Mouse (Mus musculus) bone marrow, adult 2 months (tissue): ENCODE results near the gene Ccdc155. TPM values are rescaled to one million over a fixed set of nuclear protein-coding genes. Genes with fewer than 3 reads are reported as not detected.

Source experiments
- H3K27ac ChIP-seq: fragments of 200-500 bp; 2 replicates; pipeline ENCODE4 v1.5.1; 2012; ENCODE audit warnings: low read depth, mild to moderate bottlenecking, control low read depth, inconsistent platforms, low read length; ENCODE audit not compliant: control insufficient read depth, poor library complexity, insufficient read depth
- H3K4me1 ChIP-seq: fragments of 200-500 bp; 2 replicates; pipeline ENCODE4 v1.6.1; 2011; ENCODE audit warnings: low read length; ENCODE audit not compliant: control insufficient read depth, insufficient read depth
- H3K4me3 ChIP-seq: fragments of 200-500 bp; replicated peaks from 2 replicates; pipeline ENCODE3; 2011; ENCODE audit warnings: mild to moderate bottlenecking, low read depth, low read length, control low read depth; ENCODE audit not compliant: control insufficient read depth
- CTCF ChIP-seq: fragments of 200-500 bp; IDR thresholded peaks from 2 replicates; pipeline ENCODE4 v1.5.1; 2011; ENCODE audit warnings: low read length, control low read depth; ENCODE audit not compliant: control insufficient read depth, insufficient read depth
- POLR2A ChIP-seq: fragments of 200-500 bp; IDR thresholded peaks from 2 replicates; pipeline ENCODE4 v1.6.1; 2011; ENCODE audit warnings: low read depth, mild to moderate bottlenecking, control low read depth, low read length, borderline replicate concordance; ENCODE audit not compliant: control insufficient read depth
- WGBS: fragments of 180-500 bp; shearing (Covaris S2); methylation state at CpG from one replicate; pipeline ENCODE4 v1.1.7; 2018; 5-methylcytosine and 5-hydroxymethylcytosine counted together
- polyA plus RNA-seq: library from polyadenylated mRNA; stranded (reverse); fragments of >200 nt; gene quantifications from 2 replicates; pipeline ENCODE4 v1.2.4, GENCODE M21; 2011; ENCODE audit warnings: low replicate concordance; ENCODE audit not compliant: missing spikeins, insufficient read depth, insufficient read length

Ccdc155 gene
- not detected in 2 replicates for polyA plus RNA-seq

DNA sequence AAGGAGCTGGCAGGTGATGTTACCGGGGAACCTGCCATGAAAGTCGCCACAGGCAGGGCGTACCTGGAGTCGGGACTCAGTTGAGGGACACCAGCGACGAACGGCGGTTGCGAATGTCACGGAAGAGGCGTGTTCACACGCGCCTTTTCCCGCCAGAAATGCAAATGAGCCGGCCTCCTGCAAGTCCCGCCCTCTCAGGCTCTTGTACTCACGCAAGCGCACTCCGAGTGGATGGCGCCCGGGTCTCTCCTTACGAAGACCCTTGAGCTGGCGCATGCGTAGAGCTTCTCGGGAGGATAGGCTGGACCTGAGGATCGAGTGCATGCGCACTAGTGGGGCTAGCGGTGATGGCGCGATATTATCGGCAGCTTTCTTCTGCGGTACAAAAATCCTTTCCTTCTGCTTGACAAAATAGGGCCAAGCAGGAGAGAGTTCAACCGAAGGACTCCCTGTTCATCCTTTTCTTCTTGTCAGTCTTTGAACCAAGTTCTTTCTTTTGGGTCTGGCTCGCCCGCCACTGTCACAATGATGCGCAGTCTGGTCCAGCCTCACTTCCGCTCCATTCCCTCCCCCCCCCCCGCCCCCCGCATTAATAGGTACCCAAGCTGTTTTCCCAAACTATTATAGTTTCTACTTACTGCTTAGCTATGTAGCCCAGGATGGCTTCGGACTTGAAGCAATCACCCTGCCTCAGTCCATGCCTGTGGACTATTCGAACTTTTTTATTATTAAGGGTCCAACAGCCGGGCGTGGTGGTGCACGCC, at the start of gene Ccdc155:
Gene Ccdc155, minus strand, starts transcription at position 513 of the 764 bp plus-strand sequence.
- no peak within 1 kb of the TSS; the same call in 1 of the 2 replicates for H3K27ac ChIP-seq
- TF ChIP-seq CTCF (no peak), POLR2A (peak; percentile 58; the same call in 1 of the 2 replicates)
- H3K4me3 ChIP-seq, result peak within 1 kb of the TSS; percentile 83
- H3K4me1 ChIP-seq, result no peaks in the 10 kb centered on the region
- WGBS, result 5% methylated on average over 44 of the region's 44 CpGs

DNA sequence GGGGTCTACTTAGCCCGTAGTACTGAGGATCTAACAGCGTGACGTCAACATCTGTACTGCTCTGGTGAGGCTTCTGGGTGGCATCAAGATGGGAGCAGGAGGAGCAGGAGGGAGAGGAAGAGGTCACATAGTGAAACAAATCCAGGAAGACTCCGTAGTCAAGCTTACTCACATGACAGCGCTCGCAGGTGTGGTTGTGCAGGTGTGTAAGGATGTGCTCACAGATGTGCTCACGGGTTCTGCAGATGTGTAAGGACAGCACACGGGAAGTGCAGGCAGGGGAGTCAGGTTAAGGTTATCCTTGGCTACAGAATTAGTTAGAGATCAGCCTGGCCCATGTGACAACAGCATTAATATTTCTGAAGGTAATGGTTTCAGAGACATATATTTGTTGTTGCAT, 49.1 kb upstream of the Ccdc155 start:
- no peak overlapping the region for H3K4me3 ChIP-seq
- TF ChIP-seq POLR2A, result no peak
- TF ChIP-seq CTCF, result no peak
- H3K4me1 ChIP-seq, result no peaks in the 10 kb centered on the region
- no peak overlapping the region for H3K27ac ChIP-seq
- 89% methylated on average over 8 of the region's 8 CpGs for WGBS

DNA sequence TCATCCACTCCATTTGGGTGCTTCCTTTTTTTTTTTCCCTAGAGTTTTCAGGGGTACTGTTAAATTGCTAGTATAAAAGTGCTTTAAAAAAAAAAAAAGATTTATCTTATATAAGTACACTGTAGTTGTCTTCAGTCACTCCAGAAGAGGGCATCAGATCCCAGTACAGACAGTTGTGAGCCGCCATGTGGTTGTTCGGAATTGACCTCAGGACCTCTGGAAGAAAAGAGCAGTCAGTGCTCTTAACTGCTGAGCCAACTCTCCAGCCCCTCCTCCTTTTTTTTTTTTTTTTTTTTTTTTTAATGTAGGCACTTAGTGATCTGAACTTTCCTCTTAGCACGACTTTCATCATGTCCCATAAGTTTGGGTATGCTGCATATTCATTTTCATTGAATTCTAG, 43.0 kb upstream of the Ccdc155 start:
- no peak overlapping the region for H3K4me3 ChIP-seq
- H3K4me1 ChIP-seq, result no peaks in the 10 kb centered on the region
- TF ChIP-seq POLR2A, result no peak
- no peak for TF ChIP-seq CTCF
- 29% methylated on average over 3 of the region's 3 CpGs for WGBS
- H3K27ac ChIP-seq, result no peak overlapping the region

GRCm38 (mm10) chr7:45241389-45241749, 36.7 kb upstream of the Ccdc155 start:
- WGBS, result 68% methylated on average over 6 of the region's 6 CpGs
- H3K27ac ChIP-seq, result no peak overlapping the region

DNA sequence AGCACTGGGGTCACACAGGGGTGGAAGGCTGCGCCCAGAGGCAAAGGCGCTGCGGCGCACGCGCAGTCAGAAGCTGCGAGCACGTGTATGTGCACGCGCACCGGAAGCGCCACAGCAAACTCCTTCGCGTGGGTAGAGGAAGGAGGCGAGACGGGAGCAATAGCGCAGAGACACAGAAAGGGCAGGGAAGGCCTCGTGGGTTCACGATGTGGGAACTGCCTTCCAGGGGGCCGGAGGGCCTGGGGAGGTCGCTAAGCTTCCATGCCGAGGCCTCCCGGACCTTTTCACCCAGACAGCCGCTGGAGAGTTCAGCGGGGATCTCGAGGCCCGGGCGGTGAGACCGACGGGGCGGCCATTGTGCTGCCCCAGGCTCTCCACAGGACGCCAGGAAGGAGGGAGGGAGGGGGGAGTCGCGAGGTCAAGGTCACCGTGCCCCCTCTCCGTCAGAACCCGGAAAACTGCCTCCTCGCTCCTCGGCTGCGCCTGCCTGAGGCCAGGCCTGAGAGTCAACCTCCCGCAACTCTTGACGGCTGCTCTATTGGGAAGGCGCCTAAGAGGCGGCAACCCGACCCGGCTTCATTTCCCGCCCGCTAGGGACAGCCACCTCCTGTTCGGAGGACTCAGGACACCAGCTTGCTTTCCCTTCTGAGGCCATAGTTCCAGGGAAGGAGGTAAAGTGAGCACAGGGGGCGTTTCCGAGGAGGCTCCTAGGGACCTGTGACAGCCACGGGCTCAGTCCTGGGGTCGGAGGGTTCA, 36.1 kb upstream of the Ccdc155 start, which contains the start of gene Slc6a16:
Gene Slc6a16, plus strand, starts transcription at position 453 of the 756 bp plus-strand sequence.
- H3K27ac ChIP-seq, result peak within 1 kb of the TSS; percentile 94; the same call in 1 of the 2 replicates
- no peak for TF ChIP-seq CTCF
- WGBS, result 86% methylated on average over 53 of the region's 53 CpGs
- no peak within 1 kb of the TSS for H3K4me3 ChIP-seq
- peaks cover 4% of the 10 kb centered on the region; the same call in 1 of the 2 replicates for H3K4me1 ChIP-seq

More at GRCm38 (mm10) chr7:45241389-45241749, 36.7 kb upstream of the Ccdc155 start:
- TF ChIP-seq POLR2A (no peak), CTCF (no peak)
- H3K4me3 ChIP-seq, result no peak overlapping the region
- peaks cover 2% of the 10 kb centered on the region; the same call in 1 of the 2 replicates for H3K4me1 ChIP-seq

DNA sequence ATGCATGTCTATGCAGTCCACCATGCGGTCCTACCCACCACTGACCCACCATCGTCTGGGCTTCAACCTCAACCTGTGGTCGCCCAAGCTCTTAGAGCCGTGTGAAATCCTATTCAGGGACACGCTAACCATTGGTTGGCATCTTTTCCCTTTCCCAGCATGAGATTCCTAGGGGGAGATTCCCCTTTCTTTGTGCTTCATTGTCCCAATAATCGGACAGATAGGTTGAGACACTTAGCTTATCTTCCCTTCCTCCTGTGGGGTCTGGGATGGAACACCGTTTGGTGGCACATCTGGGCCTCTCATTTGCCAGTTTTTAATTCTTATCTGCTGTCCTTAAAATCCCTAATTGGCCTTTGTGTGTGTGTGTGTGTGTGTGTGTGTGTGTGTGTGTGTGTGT, 35.4 kb upstream of the Ccdc155 start:
- Histone ChIP-seq H3K27ac (peak overlapping the region; percentile 94; the same call in 1 of the 2 replicates), H3K4me3 (no peak overlapping the region), H3K4me1 (peaks cover 5% of the 10 kb centered on the region; the same call in 1 of the 2 replicates)

GRCm38 (mm10) chr7:45238723-45239496, 34.2 kb upstream of the Ccdc155 start, which contains the start of gene Cd37:
Gene Cd37 (minus strand): TSS chr7:45239115.
- peaks cover 5% of the 10 kb centered on the region; the same call in 1 of the 2 replicates for H3K4me1 ChIP-seq
- TF ChIP-seq CTCF, result no peak
- peak; percentile 23; the same call in 1 of the 2 replicates for TF ChIP-seq POLR2A
- peak within 1 kb of the TSS; percentile 94 for H3K27ac ChIP-seq
- H3K4me3 ChIP-seq, result peak within 1 kb of the TSS; percentile 82
- WGBS, result 3% methylated on average over 20 of the region's 20 CpGs

More for the DNA sequence above, 35.4 kb upstream of the Ccdc155 start:
- no peak for TF ChIP-seq POLR2A
- 86% methylated on average over 7 of the region's 7 CpGs for WGBS
